Mouse (Mus musculus): Measurements from ENCODE around the gene Praf2.

The Praf2 gene

DNA sequence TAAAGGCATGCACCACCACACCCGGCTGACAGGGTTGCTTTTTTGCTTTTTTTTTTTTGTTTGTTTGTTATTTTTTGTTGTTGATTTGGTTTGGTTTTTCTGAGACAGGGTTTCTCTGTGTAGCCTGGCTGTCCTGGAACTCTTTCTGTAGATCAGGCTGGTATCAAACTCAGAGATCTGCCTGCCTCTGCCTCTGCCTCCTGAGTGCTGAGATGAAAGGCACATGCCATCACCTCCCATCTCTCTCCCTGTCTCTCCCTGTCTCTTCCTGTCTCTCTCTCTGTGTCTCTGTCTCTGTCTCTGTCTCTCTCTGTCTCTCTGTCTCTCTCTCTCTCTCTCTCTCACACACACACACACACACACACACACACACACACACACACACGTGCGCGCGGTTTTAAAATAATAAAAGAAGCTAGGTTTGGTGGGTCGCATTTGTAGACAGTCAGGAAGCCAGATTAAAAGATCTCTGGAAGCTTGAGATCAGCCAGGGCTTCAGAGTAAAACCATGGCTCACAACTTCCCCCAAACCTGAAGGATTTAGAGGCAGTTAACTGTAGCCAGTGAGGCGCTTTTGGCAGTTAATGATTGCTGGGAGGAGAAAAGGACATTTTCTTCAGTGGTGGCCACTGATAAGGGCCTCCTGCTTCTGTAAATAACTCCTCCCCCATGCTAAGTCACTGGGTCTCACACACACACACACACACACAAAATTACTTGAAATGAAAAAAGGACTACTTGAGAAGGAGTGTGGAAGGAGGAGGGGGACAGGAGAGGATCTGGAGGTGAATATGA is 50.4 kb downstream of the Praf2 start:
- no peak for DNase-seq (ENCODE audit: low spot score)

GRCm38 (mm10) chrX:7779294-7779693 is 51.1 kb downstream of the Praf2 start:
- no peak for DNase-seq (ENCODE audit: low spot score)

Measured in ovary, postnatal 14 days (tissue).